Mouse (Mus musculus): ENCODE results near the gene 2300002M23Rik. TPM values are rescaled to one million over a fixed set of nuclear protein-coding genes. Genes with fewer than 3 reads are reported as not detected.

Gene 2300002M23Rik
- polyA plus RNA-seq (2012; rRNA removed), result not detected in 2 replicates

GRCm38 (mm10) chr17:35567150-35567549 lies at the start of gene 2300002M23Rik:
Gene 2300002M23Rik (plus strand): TSS chr17:35567450.
- TF ChIP-seq CTCF (IDR thresholded peaks at IDR 0.05; ENCODE audit: extremely low read depth, insufficient read depth, insufficient read length, insufficient replicate concordance) (no peak), POLR2A (IDR thresholded peaks at IDR 0.05; ENCODE audit: low read depth, low read length) (no peak)
- DNase-seq (ENCODE audit: low read depth in 1 of 2, low spot score in 2 of 2), result no peak
- H3K27me3 ChIP-seq (ENCODE audit: control insufficient read depth, insufficient read depth, low read length), result peaks cover 3% of the 10 kb centered on the region; the same call in 1 of the 2 replicates

GRCm38 (mm10) chr17:35517526-35517925 lies 49.7 kb upstream of the 2300002M23Rik start:
- Histone ChIP-seq H3K4me1 (ENCODE audit: control insufficient read depth, insufficient read depth, insufficient read length) (no peaks in the 10 kb centered on the region; the same call in 1 of the 2 replicates), H3K27ac (ENCODE audit: insufficient read depth, low read length) (no peak overlapping the region), H3K36me3 (ENCODE audit: control insufficient read depth, insufficient read depth, low read length) (no peaks in the 10 kb centered on the region), H3K4me3 (ENCODE audit: extremely low read depth, insufficient read depth, insufficient read length) (peak overlapping the region; percentile 67; the same call in 1 of the 2 replicates), H3K27me3 (ENCODE audit: control insufficient read depth, insufficient read depth, low read length) (no peaks in the 10 kb centered on the region)
- DNase-seq (ENCODE audit: low read depth in 1 of 2, low spot score in 2 of 2), result no peak
- TF ChIP-seq CTCF (IDR thresholded peaks at IDR 0.05; ENCODE audit: extremely low read depth, insufficient read depth, insufficient read length, insufficient replicate concordance) (no peak), POLR2A (IDR thresholded peaks at IDR 0.05; ENCODE audit: low read depth, low read length) (no peak)
- 23% methylated on average over 12 of the region's 12 CpGs for WGBS

More at GRCm38 (mm10) chr17:35567150-35567549, at the start of gene 2300002M23Rik:
- H3K4me1 ChIP-seq (ENCODE audit: control insufficient read depth, insufficient read depth, insufficient read length), result no peaks in the 10 kb centered on the region
- no peak within 1 kb of the TSS for H3K4me3 ChIP-seq (ENCODE audit: extremely low read depth, insufficient read depth, insufficient read length)
- H3K27ac ChIP-seq (ENCODE audit: insufficient read depth, low read length), result no peak within 1 kb of the TSS
- no peaks in the 10 kb centered on the region for H3K36me3 ChIP-seq (ENCODE audit: control insufficient read depth, insufficient read depth, low read length)
- WGBS, result 52% methylated on average over 3 of the region's 3 CpGs

GRCm38 (mm10) chr17:35524354-35524753 lies 42.9 kb upstream of the 2300002M23Rik start:
- no peak for DNase-seq (ENCODE audit: low read depth in 1 of 2, low spot score in 2 of 2)
- Histone ChIP-seq H3K27me3 (ENCODE audit: control insufficient read depth, insufficient read depth, low read length) (no peaks in the 10 kb centered on the region), H3K27ac (ENCODE audit: insufficient read depth, low read length) (no peak overlapping the region), H3K4me1 (ENCODE audit: control insufficient read depth, insufficient read depth, insufficient read length) (no peaks in the 10 kb centered on the region), H3K36me3 (ENCODE audit: control insufficient read depth, insufficient read depth, low read length) (peaks cover 2% of the 10 kb centered on the region; the same call in 1 of the 2 replicates), H3K4me3 (ENCODE audit: extremely low read depth, insufficient read depth, insufficient read length) (no peak overlapping the region)
- WGBS, result 89% methylated on average over 9 of the region's 9 CpGs
- no peak for TF ChIP-seq POLR2A (IDR thresholded peaks at IDR 0.05; ENCODE audit: low read depth, low read length)
- TF ChIP-seq CTCF (IDR thresholded peaks at IDR 0.05; ENCODE audit: extremely low read depth, insufficient read depth, insufficient read length, insufficient replicate concordance), result no peak

GRCm38 (mm10) chr17:35526644-35527043 lies 40.6 kb upstream of the 2300002M23Rik start:
- H3K36me3 ChIP-seq (ENCODE audit: control insufficient read depth, insufficient read depth, low read length), result peaks cover 2% of the 10 kb centered on the region; the same call in 1 of the 2 replicates
- TF ChIP-seq POLR2A (IDR thresholded peaks at IDR 0.05; ENCODE audit: low read depth, low read length) (no peak), CTCF (IDR thresholded peaks at IDR 0.05; ENCODE audit: extremely low read depth, insufficient read depth, insufficient read length, insufficient replicate concordance) (no peak)
- H3K27ac ChIP-seq (ENCODE audit: insufficient read depth, low read length), result no peak overlapping the region
- no peaks in the 10 kb centered on the region for H3K27me3 ChIP-seq (ENCODE audit: control insufficient read depth, insufficient read depth, low read length)
- no peak for DNase-seq (ENCODE audit: low read depth in 1 of 2, low spot score in 2 of 2)
- WGBS, result 50% methylated on average over 8 of the region's 8 CpGs
- H3K4me1 ChIP-seq (ENCODE audit: control insufficient read depth, insufficient read depth, insufficient read length), result no peaks in the 10 kb centered on the region
- H3K4me3 ChIP-seq (ENCODE audit: extremely low read depth, insufficient read depth, insufficient read length), result no peak overlapping the region

GRCm38 (mm10) chr17:35532360-35532759 lies 34.9 kb upstream of the 2300002M23Rik start:
- Histone ChIP-seq H3K27me3 (ENCODE audit: control insufficient read depth, insufficient read depth, low read length) (0 out of 2 replicates have a peak, but pooled peaks cover under 1% of the 10 kb centered on the region), H3K4me1 (ENCODE audit: control insufficient read depth, insufficient read depth, insufficient read length) (no peaks in the 10 kb centered on the region), H3K27ac (ENCODE audit: insufficient read depth, low read length) (no peak overlapping the region), H3K36me3 (ENCODE audit: control insufficient read depth, insufficient read depth, low read length) (peaks cover 2% of the 10 kb centered on the region; the same call in 1 of the 2 replicates), H3K4me3 (ENCODE audit: extremely low read depth, insufficient read depth, insufficient read length) (no peak overlapping the region)
- TF ChIP-seq POLR2A (IDR thresholded peaks at IDR 0.05; ENCODE audit: low read depth, low read length), result no peak
- no peak for TF ChIP-seq CTCF (IDR thresholded peaks at IDR 0.05; ENCODE audit: extremely low read depth, insufficient read depth, insufficient read length, insufficient replicate concordance)
- no peak for DNase-seq (ENCODE audit: low read depth in 1 of 2, low spot score in 2 of 2)
- WGBS, result 17% methylated on average over 3 of the region's 3 CpGs

GRCm38 (mm10) chr17:35532901-35533300 lies 34.3 kb upstream of the 2300002M23Rik start, which contains the start of gene Psors1c2:
Gene Psors1c2 (plus strand): TSS chr17:35533201.
- no peak within 1 kb of the TSS for H3K4me3 ChIP-seq (ENCODE audit: extremely low read depth, insufficient read depth, insufficient read length)
- TF ChIP-seq CTCF (IDR thresholded peaks at IDR 0.05; ENCODE audit: extremely low read depth, insufficient read depth, insufficient read length, insufficient replicate concordance), result no peak
- no peak for TF ChIP-seq POLR2A (IDR thresholded peaks at IDR 0.05; ENCODE audit: low read depth, low read length)
- no peaks in the 10 kb centered on the region for H3K4me1 ChIP-seq (ENCODE audit: control insufficient read depth, insufficient read depth, insufficient read length)
- H3K27me3 ChIP-seq (ENCODE audit: control insufficient read depth, insufficient read depth, low read length), result 0 out of 2 replicates have a peak, but pooled peaks cover 2% of the 10 kb centered on the region
- H3K27ac ChIP-seq (ENCODE audit: insufficient read depth, low read length), result no peak within 1 kb of the TSS
- DNase-seq (ENCODE audit: low read depth in 1 of 2, low spot score in 2 of 2), result no peak
- WGBS, result 32% methylated on average over 7 of the region's 7 CpGs
- peaks cover 2% of the 10 kb centered on the region; the same call in 1 of the 2 replicates for H3K36me3 ChIP-seq (ENCODE audit: control insufficient read depth, insufficient read depth, low read length)

- H3K4me1 ChIP-seq (ENCODE audit: control insufficient read depth, insufficient read depth, insufficient read length), result no peaks in the 10 kb centered on the region
- H3K27ac ChIP-seq (ENCODE audit: insufficient read depth, low read length), result no peak overlapping the region
- H3K27me3 ChIP-seq (ENCODE audit: control insufficient read depth, insufficient read depth, low read length), result 0 out of 2 replicates have a peak, but pooled peaks cover 2% of the 10 kb centered on the region
- peak; percentile 30 to 67 for DNase-seq (ENCODE audit: low read depth in 1 of 2, low spot score in 2 of 2)
- no peak overlapping the region for H3K4me3 ChIP-seq (ENCODE audit: extremely low read depth, insufficient read depth, insufficient read length)
- 6% methylated on average over 6 of the region's 6 CpGs for WGBS
- TF ChIP-seq POLR2A (IDR thresholded peaks at IDR 0.05; ENCODE audit: low read depth, low read length) (no peak), CTCF (IDR thresholded peaks at IDR 0.05; ENCODE audit: extremely low read depth, insufficient read depth, insufficient read length, insufficient replicate concordance) (peak; percentile 86; the same call in 1 of the 2 replicates)
- no peaks in the 10 kb centered on the region for H3K36me3 ChIP-seq (ENCODE audit: control insufficient read depth, insufficient read depth, low read length)
Measured at GRCm38 (mm10) chr17:35534343-35534742, 32.9 kb upstream of the 2300002M23Rik start.
